Mouse (Mus musculus) lung, adult 2 months (tissue): ENCODE measurements around the gene Cyp27a1.

ENCODE experiments used
- CTCF ChIP-seq: fragments of 200-500 bp; IDR thresholded peaks from 2 replicates; pipeline ENCODE4 v1.5.1; 2011; ENCODE audit warnings: mild to moderate bottlenecking, low read length, control low read depth; ENCODE audit not compliant: insufficient read depth
- POLR2A ChIP-seq: fragments of 200-500 bp; IDR thresholded peaks from 2 replicates; pipeline ENCODE4 v1.6.1; 2011; ENCODE audit warnings: low read depth, mild to moderate bottlenecking, control low read depth, low read length, borderline replicate concordance; ENCODE audit errors: extremely low read depth

DNA sequence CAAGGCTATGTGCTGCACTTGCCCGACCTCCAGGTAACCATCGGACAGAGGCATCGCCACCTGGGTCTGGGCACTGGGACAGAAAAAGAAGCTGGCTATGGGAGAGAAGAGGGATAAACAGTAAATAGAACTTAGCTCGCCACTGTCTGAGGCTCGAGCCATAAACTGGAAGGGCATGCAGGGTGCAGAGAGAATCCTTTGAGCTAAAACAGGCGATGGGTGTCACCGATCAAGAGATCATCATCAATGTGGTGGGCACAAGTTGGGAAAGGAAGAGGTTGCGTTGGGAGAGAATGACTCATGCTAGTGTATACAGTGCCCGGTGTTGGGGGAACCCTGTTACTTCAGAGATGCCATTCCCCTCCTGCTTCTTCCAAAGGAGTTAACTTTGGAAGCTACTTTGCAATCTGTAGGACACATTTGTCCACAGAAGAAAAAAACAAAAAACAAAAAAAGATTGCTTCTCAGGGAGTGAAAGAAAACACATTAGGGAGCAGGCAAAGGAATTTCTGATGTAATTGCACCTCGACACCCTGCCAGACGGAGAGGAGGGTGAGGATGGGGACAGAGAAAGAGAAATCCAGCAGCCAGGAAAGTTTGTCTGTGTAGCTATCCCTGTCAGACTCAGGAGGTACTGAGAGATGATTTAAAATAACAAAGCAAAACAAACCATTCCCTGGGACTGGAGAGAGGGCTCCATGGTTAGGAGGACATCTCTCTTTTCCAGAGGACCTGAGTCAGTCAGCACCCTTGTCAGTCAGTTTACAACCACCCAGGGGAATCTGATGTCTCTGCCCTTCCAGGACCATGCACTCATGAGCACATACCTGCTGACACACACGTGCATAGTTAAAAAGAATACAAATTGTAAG lies 721 bp downstream of the Cyp27a1 start:
- TF ChIP-seq CTCF: no peak
- TF ChIP-seq POLR2A: no peak
